Mouse (Mus musculus) cerebellum, adult 2 months (tissue): ENCODE measurements at regions not wholly inside any gene's neighbourhood (a gene's known extent, or its start where the extent isn't known, plus 50 kb on each side); places are given as distances from the start of the nearest gene placed in this dataset.

Source experiments
- CTCF ChIP-seq: fragments of 200-500 bp; IDR thresholded peaks from 2 replicates; pipeline ENCODE4 v1.5.1; 2011; ENCODE audit warnings: low read depth, mild to moderate bottlenecking, control low read depth, low read length, moderate library complexity, borderline replicate concordance; ENCODE audit not compliant: insufficient read depth
- POLR2A ChIP-seq: fragments of 200-500 bp; IDR thresholded peaks from 2 replicates; pipeline ENCODE4 v1.6.1; 2011; ENCODE audit warnings: low read length, control low read depth, borderline replicate concordance; ENCODE audit not compliant: insufficient read depth

GRCm38 (mm10) chr9:52415706-52416105, 247.3 kb upstream of the Zc3h12c start:
- TF ChIP-seq CTCF (no peak), POLR2A (no peak)
